Mouse (Mus musculus): ENCODE measurements around the gene Slc15a1.
A peak's percentile ranks its signal among the peaks of the same experiment; 100 is the strongest.

The Slc15a1 gene

GRCm38 (mm10) chr14:121451424-121452029 lies 53.5 kb downstream of the Slc15a1 start:
- DNase-seq (ENCODE audit: extremely low read depth, low read depth), result no peak

GRCm38 (mm10) chr14:121450504-121451423 lies 54.3 kb downstream of the Slc15a1 start:
- DNase-seq (ENCODE audit: extremely low read depth, low read depth), result peak; percentile 74

- DNase-seq (ENCODE audit: extremely low read depth, low read depth), result peak; percentile 86
Measured at GRCm38 (mm10) chr14:121446951-121447350, 58.1 kb downstream of the Slc15a1 start.

GRCm38 (mm10) chr14:121445194-121445593 lies 59.9 kb downstream of the Slc15a1 start:
- no peak for DNase-seq (ENCODE audit: extremely low read depth, low read depth)

- DNase-seq (ENCODE audit: extremely low read depth, low read depth), result no peak
Measured at GRCm38 (mm10) chr14:121440807-121441206, 64.2 kb downstream of the Slc15a1 start.

GRCm38 (mm10) chr14:121437026-121437425 lies 68.0 kb downstream of the Slc15a1 start:
- no peak for DNase-seq (ENCODE audit: extremely low read depth, low read depth)

GRCm38 (mm10) chr14:121436455-121436854 lies 68.6 kb downstream of the Slc15a1 start:
- DNase-seq (ENCODE audit: extremely low read depth, low read depth), result no peak

GRCm38 (mm10) chr14:121435794-121436193 lies 69.3 kb downstream of the Slc15a1 start:
- DNase-seq (ENCODE audit: extremely low read depth, low read depth), result no peak

GRCm38 (mm10) chr14:121431261-121431660 lies 73.8 kb downstream of the Slc15a1 start:
- no peak for DNase-seq (ENCODE audit: extremely low read depth, low read depth)

- DNase-seq (ENCODE audit: extremely low read depth, low read depth), result no peak
Measured at GRCm38 (mm10) chr14:121429854-121430535, 75.1 kb downstream of the Slc15a1 start.

GRCm38 (mm10) chr14:121428148-121428547 lies 76.9 kb downstream of the Slc15a1 start:
- no peak for DNase-seq (ENCODE audit: extremely low read depth, low read depth)

GRCm38 (mm10) chr14:121426743-121427142 lies 78.3 kb downstream of the Slc15a1 start:
- DNase-seq (ENCODE audit: extremely low read depth, low read depth), result no peak

- DNase-seq (ENCODE audit: extremely low read depth, low read depth), result no peak
Measured at GRCm38 (mm10) chr14:121425004-121425793, 79.9 kb downstream of the Slc15a1 start.

- peak; percentile 57 for DNase-seq (ENCODE audit: extremely low read depth, low read depth)
Measured at GRCm38 (mm10) chr14:121423341-121423751, 81.7 kb downstream of the Slc15a1 start.

GRCm38 (mm10) chr14:121422664-121423340 lies 82.2 kb downstream of the Slc15a1 start:
- peak; percentile 53 for DNase-seq (ENCODE audit: extremely low read depth, low read depth)

GRCm38 (mm10) chr14:121422000-121422399 lies 83.1 kb downstream of the Slc15a1 start:
- no peak for DNase-seq (ENCODE audit: extremely low read depth, low read depth)

GRCm38 (mm10) chr14:121417594-121417993 lies 87.5 kb downstream of the Slc15a1 start:
- no peak for DNase-seq (ENCODE audit: extremely low read depth, low read depth)

GRCm38 (mm10) chr14:121416626-121417319 lies 88.3 kb downstream of the Slc15a1 start:
- no peak for DNase-seq (ENCODE audit: extremely low read depth, low read depth)

- DNase-seq (ENCODE audit: extremely low read depth, low read depth), result no peak
Measured at GRCm38 (mm10) chr14:121414635-121415241, 90.3 kb downstream of the Slc15a1 start.

Data from MEL-GATA-1-ER (cell line).